Mouse (Mus musculus): Measurements from ENCODE around the gene Ctse.

Ctse gene

DNA sequence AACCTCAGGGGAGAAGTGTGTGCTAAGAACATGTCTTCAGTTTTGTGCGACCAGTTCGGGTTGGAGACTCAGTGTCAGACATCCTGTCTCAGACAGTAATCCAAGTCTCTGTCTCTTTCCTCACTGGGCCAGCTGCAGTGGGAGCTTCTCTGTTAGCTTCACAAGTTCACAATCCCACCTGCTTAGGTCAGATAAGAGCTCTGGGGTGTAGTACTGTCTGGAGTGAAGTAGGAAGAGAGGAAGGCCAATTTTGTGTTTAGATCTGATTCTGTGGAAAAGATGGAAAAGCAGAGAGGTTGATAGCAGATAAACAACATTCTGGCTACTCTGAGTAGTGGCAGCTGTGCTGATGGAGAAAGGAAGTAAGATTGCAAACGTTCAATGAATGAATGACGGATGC, 61.5 kb downstream of the Ctse start:
- no peak for DNase-seq (ENCODE audit: low spot score)

DNA sequence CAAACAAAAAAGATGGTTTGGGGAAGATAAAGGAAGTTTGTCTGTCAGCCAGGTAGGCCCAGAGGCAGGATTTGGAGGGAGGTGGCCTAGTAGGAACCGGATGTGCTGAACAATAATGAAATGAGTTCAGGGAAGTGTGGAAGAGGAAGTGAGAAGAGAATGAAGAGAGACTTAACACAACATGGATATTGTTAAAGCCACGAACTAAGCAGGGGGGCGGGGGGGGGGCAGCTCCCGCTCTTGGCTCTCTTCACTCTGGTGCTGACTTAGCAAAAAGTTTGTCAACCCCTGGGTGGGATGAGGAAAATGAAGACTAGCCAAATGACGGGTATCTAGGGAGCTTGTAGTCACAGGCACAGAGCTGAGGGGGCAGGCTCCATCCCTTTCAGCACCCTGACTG, 62.3 kb downstream of the Ctse start:
- no peak for DNase-seq (ENCODE audit: low spot score)

DNA sequence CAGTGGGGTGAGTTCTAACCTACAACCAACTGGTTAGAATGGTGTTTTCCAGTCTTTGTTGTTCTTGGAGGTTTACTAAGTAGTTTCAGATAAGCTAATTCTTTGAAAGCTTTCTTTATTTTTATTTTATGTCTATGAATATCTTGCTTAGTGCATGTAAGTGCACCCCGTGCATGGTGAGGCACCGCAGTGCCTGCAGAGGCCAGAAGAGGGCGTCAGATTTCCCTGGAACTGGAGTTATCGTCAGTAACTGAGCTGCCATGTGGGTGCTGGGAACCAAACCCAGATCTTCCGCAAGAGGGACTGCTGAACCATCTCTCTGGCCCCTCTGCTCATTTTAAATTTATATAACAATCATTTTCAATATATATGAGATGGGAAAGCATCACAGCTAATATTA, 63.3 kb downstream of the Ctse start:
- DNase-seq (ENCODE audit: low spot score) = no peak

DNA sequence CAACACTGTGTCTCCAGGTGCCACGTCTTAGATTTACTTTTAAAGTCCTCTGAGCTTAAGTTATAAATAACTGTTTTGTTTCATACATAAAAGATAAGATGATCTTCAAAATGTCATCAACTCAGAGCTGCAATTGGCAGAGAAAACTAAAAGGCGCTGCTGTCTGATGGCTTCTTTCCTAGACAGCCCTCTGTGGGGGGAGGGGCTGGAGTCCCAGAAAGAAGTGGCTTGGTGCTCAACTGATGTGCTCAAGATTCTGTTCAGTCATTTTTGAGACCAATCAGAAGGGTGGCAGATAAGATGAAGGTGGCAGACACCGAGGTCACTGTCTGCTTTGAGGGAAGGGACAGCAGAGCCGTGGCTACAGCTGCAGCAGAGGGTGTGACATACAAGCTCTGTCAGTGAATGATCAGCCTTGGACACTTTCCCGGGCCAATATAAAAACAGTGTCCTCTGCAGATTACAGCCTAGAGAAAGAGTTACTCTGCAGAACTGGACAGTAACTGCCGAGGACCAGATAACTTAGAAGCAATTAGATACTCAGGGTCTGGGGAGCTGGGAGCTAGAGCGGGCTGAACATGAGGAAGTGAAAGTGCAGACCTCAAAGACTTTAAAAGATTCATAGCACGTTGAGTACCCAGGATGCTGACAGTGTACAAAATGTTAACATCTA, 64.1 kb downstream of the Ctse start:
- no peak for DNase-seq (ENCODE audit: low spot score)

DNA sequence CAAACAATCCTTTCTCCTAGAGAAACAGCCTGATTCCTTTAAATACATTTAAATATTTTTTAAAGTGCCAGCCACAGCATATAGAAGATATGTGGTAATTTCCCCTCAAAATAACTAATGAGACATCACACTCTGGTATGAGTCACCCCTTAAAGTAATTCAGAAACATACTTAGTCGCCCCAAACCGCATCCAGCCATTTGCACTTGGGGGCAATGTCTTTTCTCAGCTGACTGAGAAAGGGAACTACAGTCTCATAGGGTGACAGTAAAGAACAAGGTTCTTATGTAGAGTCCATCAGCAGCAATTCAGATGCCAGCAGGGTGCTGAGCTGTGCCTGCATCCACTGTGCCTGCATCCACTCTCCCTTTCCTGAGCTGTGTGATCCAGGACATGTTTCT, 65.4 kb downstream of the Ctse start:
- no peak for DNase-seq (ENCODE audit: low spot score)

DNA sequence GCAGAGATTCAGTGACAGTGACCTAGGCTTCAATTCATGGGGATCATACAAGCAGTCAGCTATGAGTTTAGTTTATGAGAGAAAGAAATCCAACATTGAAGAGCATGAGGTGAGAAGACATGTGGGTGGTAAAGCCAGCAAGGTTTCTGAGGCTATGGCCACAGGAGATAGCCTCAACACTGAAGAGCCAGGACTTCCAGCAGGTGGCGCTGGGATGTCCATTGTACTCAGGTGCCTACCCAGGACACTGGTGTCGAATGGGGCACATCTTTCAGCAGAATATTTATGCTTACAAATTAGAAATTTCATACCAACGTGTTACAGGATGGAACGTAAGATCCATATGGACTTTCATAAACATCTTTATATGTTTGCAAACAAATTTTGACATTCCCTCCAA, 70.2 kb downstream of the Ctse start:
- DNase-seq (ENCODE audit: low spot score) = peak; percentile 70

DNA sequence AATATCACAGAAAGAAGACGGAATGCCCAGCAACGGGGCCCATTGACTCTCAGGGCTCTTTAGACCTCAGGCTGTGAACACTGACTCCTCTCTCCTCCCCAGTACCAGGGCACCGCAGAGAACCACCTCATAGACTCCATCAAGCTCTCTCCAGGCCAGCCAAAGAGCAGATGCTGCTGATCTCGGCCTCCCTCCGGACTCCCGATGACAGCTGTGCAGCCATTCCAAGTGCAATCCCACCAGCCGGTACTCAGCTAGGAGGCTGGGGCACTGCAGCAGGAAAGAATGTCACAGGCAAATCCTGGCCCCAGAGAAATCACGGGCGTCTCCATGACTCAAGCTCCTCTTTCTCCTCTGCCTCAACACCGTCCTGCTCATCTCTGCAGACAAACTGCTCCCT, 73.4 kb downstream of the Ctse start:
- DNase-seq (ENCODE audit: low spot score) = no peak

DNA sequence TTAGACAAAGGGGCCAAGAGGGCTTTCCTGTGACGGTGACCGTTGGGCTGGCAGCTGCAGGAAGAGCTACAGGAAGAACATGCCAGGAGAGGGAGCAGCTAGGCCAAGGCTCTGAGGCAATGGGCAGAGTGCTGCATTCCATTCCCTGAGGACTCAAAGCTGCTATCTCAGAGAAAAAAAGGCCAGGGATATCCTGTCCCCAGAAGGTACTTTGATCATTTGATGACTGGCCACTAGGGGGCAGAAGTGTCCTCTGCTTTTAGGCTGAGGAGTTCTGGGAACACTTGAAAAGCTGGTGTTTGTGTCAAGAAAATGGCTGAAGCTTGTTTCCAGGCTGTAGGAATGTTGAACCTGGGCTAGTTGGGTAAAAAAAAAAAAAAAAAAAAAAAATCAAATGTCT, 74.3 kb downstream of the Ctse start:
- peak; percentile 90 for DNase-seq (ENCODE audit: low spot score)

DNA sequence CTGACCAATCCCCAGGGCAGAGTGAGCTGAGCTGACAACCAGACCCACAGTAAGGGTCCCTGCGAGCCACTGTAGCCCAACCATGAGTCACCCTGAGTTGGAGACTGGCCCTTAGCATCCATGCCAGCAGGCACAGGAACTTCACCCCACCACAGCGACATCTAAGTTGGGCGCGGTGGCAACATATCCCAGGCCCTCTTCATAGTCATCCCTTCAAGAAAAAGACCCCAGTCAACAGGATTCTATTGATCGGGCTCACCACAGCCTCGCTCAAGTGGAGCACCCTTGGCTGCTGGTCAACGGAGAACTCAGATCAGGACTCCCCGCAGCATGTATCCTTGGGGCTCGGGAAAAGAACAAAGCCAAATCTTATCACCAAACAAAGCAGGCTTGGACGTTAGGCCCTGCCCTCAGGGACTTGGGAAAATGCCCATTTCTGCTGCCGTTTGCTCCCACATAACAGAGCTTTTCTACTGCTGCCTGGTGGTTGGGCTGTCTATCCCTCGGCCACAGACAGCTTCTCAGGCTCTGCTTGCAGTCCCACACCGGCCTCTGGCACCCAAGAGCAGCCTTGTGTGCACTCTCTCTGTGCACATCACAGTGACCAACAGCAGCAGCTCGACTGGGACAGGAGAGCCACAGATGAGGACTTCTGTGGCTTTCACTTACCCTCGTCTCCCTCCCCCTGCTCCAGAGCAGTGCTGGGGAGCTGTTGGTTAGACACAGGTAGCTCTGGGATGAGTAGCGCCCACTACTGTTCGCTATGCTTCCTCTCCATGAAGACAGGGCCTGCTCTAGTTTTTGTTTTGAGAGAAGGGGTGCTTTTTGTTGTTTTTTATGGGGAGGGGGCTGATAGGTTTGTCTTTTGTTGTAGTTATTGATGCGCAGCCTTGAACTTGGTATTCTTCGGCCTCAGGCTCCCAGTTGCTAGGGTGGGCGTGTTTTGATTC, 76.6 kb downstream of the Ctse start:
- no peak for DNase-seq (ENCODE audit: low spot score)

DNA sequence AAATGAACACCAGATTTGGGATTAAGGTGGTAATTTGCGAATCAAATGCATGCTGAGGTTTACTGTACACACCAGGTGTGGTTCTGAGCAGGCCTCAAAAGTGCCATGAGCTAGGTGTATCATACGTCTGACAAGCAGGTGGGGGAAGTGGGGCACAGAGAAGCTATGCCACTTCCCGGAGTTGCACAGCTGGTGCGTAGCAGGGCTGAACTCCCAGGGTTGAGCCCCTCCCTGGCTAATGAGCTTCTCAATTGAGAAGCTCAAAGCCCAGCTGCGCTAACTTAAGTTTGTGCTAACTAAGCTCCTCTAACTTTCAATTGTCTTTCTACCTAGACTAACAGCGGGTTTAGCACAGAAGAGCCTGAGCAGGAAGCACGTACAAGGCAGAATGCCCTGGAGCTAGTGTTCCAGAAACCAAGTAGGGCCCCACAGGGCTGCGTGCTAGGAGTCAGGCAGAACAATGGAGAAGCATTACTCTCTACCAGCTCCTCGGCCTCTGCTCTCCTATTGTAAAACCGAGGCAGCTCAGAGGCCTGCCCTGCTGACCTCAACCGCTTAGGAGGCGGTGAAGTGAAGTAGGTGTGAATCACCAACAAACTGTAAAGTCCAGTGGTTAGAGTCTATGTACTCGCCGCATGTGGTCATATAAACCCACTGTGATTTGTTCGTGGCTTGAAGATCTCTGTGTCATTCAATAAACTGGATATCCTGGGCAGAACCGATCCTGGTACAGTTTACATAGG, 81.0 kb downstream of the Ctse start:
- DNase-seq (ENCODE audit: low spot score) = no peak

DNA sequence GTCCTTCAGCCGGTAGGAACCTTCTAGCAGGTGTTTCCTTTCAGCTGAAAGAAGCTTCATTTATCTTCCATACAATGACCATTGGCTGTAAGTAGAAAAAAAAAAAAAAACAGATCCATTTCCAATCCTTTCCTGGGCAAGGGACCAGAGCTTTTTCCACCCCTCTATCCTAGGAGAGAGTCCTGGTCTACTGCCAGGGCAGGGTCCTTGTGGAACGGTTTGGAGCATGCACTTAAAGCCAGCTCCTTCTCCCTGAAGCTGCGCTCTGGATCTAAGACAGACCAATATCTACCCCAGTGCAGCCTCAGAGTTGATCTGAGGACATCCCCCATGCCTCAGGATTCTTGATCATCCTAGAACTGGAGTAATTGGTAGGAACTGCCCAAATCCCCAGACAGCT, 83.9 kb downstream of the Ctse start:
- DNase-seq (ENCODE audit: low spot score) = no peak

DNA sequence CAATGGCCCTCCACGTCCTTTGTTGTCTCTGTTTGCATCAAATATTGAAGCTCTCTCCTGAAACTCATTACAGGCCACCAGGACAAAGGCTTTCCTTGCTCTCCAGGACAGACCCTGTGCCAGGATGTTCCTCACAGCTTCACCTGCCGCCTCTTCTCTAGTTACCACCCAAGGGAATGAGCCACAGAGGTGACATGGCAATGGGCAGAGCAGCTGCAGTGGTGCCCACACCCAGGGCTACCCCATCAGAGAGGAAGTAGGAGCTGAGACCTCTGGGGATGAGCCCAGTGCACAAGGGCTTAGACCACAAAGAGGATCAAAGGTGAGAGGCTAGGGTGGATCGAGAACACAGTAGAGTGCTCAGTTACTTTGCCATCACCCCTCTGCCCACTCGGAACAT, 85.4 kb downstream of the Ctse start:
- DNase-seq (ENCODE audit: low spot score) = no peak
